Mouse (Mus musculus): Measurements from ENCODE around the gene Exosc5.

Exosc5 gene

DNA sequence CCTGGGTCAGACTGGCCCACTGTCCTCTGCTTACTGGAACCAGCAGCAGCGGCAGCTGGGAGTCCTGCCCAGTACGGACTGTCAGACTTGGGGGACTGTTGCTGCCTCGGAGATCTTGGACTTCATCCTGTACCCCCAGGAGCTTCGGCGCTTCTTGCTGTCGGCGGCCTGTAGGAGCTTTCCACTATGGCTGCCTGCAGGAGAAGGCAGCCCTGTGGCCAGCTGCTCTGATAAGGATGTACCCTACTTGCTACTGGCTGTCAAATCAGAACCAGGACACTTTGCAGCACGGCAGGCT is 30.7 kb upstream of the Exosc5 start:
- in situ Hi-C loops (cut with MboI; ENCODE audit: unreplicated experiment in 2 of 2), result loop anchor here in 1 of 2 experiments (10.0 to 25.0 kb wide), 3 partner anchors 87 to 1834 kb away; partner anchors contain the start of genes Ccdc97 and Sertad3

DNA sequence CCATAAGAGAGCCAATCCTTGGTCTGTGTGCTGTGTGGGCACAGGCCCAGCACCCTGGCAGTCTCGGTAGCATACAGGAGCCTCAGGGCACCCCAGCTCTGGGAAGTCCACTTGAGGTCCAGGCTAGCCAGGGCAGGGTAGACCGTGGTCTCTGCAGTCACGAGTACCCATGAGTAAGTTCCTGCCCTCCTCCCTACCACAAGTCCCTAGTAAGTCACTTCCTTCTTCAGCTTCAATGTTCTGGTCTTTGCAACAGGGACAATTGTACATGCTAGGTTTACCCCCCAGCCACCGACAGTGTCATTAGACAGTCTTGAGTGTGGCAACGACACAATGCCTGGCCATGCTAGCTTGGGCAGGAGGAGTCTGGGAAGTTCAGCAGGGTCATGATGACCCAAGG is 26.3 kb upstream of the Exosc5 start:
- in situ Hi-C loops (cut with MboI; ENCODE audit: unreplicated experiment in 2 of 2), result loop anchor here in 1 of 2 experiments (25.0 kb wide), 2 partner anchors 1070 to 1830 kb away; partner anchors contain the start of gene Sertad3

DNA sequence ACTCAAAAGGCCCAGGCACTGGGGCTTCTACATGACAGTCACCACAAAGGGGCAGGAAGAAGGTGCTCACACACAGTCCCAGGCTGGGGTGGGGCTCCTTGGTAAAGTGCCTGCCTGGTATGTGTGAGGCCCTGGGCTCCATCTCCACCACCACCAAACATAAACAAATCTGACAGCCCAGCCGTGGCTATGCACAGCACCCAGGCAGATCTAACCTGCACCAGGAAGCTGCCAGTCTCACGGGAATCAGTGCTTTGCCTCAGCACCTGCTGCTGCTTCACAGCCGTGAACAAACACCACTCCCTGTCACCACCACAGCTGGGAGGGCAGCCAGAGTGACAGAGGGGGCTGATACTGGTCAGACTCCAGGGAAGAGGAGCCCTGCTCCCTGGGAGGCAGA is 22.6 kb upstream of the Exosc5 start:
- in situ Hi-C loops (cut with MboI; ENCODE audit: unreplicated experiment in 2 of 2), result loop anchor here in 1 of 2 experiments (25.0 kb wide), 2 partner anchors 1074 to 1826 kb away; partner anchors contain the start of gene Sertad3

DNA sequence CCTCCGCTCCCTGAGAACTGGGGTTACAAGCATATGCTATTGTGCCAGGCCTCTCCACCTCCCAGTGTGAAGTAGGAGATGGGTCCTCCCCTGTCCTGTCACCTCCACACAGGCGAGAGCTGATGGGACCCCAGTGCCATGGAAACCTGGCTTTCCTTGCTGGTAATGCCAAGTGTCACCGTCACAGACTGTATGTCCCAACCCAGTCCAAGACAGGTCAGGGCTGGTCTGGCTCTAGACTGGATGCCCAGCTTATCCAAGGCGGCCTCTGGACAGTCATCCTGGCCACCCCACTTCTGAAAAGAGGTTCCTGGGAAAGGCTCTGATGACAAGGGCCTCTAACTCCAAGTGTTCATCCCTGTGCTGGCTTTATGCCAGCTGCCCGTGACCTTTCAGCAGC is 21.9 kb upstream of the Exosc5 start:
- in situ Hi-C loops (cut with MboI; ENCODE audit: unreplicated experiment in 2 of 2), result loop anchor here in 1 of 2 experiments (25.0 kb wide), 2 partner anchors 1075 to 1825 kb away; partner anchors contain the start of gene Sertad3

DNA sequence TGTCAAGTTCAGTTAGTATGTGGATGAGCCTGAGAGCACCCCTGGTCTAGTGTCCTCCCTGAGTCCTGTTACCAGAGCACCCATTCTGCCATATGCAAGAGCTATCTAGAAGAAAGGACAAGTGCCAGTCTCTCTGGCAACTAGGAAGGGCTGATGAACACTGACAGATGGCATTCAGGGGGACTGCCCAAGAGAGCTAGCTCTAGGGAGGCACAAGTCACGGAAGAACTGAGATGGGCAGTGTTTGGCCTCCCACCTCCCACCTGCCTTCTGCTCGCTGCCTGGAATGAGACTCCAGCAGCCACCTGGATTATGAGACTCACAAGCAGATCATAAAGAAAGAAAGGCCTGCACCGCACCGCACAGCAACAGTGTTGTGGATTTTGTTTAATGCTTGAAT is 19.2 kb upstream of the Exosc5 start:
- in situ Hi-C loops (cut with MboI; ENCODE audit: unreplicated experiment in 2 of 2), result loop anchor here in 1 of 2 experiments (25.0 kb wide), 2 partner anchors 1077 to 1823 kb away; partner anchors contain the start of gene Sertad3

DNA sequence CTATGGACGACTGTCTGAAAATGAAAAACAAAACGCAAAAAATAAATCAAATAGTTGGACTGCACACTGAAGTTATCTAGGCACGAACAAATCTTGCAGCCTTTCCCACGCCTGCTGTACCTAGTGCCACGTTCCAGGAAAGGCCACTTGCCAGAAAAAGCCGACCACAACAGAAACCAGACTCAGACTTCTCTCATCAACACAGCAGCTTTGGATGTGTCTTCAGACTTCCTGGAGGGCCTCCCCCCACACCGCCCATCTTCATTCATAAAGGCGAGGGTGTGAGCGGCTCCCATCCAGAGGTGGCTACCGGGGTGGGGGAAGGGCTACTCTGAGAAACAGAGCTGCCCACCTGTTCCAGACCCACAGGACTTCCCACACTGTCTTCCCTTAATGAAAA is 14.8 kb upstream of the Exosc5 start:
- in situ Hi-C loops (cut with MboI; ENCODE audit: unreplicated experiment in 2 of 2), result loop anchor here in 1 of 2 experiments (25.0 kb wide), 2 partner anchors 1082 to 1818 kb away; partner anchors contain the start of gene Sertad3

DNA sequence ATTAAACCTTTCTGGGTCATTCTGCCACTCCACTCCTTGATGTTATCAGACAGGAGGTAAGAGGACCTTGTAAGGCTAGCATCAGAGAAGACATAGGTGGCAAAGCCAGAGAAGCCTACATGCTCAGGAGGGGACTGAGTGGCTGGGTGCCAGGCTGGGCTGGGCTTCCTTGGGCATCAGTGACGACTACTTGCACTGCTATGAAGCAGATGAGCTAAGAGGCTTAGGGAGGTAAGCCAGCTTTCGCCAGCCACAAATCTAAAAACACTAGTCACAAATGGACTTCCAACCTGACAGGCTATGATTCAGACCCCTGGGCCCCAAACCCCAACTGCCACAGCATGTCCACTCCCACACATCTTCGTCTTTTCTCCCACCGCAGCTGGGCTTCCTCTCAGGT is 14.3 kb upstream of the Exosc5 start:
- in situ Hi-C loops (cut with MboI; ENCODE audit: unreplicated experiment in 2 of 2), result loop anchor here in 1 of 2 experiments (25.0 kb wide), 2 partner anchors 1082 to 1818 kb away; partner anchors contain the start of gene Sertad3

DNA sequence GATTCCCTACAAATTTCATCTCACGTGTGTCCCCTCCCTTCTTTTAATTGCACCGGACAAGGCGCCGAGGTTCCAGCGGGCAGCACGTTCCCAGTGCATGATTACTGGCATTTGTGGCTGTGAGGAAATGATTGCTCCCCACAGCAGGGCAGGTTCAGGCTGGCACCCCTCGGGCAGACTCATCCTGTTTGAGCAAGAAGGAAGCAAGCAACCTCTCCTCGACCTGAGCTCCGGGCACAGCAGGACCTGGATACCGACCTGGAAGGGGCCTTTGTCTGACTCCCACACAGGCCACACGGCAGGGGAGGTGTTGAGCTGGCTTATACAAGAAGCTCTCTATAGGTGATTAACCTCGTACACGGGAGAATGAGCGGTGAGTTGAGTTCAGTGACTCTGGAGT is 13.9 kb upstream of the Exosc5 start:
- in situ Hi-C loops (cut with MboI; ENCODE audit: unreplicated experiment in 2 of 2), result loop anchor here in 1 of 2 experiments (25.0 kb wide), 2 partner anchors 1083 to 1817 kb away; partner anchors contain the start of gene Sertad3

DNA sequence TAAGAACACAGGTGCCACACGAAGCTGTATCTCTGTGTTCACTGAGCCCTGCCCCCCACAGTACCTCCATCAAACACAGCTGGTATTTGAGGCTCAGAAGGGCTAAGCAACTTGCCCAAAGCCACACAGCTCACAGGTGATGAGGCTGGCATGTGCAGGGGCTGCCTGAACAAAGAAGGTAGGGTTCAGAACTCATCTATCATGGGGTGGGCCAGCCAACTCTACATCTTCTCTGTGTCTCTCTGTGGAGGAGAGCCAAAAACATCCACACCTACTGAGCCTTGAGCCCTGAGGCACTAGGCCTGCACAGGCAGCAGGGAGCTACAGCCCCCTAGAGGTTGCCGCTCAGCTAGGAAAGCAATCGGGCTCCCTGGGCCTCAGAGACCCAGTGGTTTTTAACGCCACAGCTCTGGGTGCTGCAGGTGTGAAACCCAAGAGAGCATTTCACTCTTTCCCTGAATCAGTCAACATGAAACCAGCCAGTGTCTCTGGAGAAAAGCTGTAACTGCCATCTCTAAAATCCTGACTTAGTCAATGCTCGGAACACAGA is 11.3 kb upstream of the Exosc5 start:
- in situ Hi-C loops (cut with MboI; ENCODE audit: unreplicated experiment in 2 of 2), result loop anchor here in 1 of 2 experiments (25.0 kb wide), 2 partner anchors 1085 to 1815 kb away; partner anchors contain the start of gene Sertad3

DNA sequence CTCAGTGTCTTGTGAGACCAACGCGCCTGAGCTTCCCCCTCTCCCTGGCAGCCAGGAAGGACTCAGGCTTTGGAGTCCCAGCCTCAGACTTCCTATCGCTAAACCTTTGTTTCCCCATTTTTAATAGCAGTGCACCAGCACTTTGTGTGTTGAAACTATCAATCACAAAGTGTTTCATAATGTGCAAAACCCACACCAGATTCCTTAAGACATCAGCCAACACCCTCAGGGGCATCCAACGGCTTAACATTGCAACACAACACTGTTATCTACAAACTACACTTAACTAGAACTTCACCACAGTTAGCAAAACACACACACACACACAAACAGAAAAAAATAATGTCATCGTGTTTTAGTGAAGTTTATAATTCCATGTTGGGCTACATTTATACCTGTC is 9.1 kb upstream of the Exosc5 start:
- in situ Hi-C loops (cut with MboI; ENCODE audit: unreplicated experiment in 2 of 2), result loop anchor here (5.0 to 25.0 kb wide), 5 partner anchors 37 to 1812 kb away; partner anchors contain the start of genes Tgfb1 (in 2 of the 2) and Sertad3 (in 1 of the 2)

DNA sequence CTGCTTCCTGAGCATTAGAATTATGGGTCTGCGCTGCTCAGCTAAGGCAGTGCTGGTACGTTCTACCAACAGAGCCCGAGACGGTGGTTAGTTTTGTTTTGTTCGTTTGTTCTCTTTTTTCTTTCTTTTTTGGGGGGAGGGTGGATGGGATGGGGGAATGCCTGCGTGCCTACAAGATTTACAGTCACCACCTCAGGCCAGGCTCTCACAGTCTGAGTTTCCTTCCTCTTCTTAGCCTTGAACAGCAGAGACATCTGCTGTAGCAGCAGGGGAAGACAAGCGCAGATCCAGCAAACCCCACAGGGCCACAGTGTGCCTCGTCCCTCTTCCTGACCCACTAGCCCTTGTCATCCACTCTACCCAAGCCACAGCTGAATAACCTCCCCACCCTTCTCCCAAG is 7.7 kb upstream of the Exosc5 start:
- in situ Hi-C loops (cut with MboI; ENCODE audit: unreplicated experiment in 2 of 2), result loop anchor here (5.0 to 10.0 kb wide), 3 partner anchors 36 to 226 kb away; partner anchors contain the start of gene Tgfb1 (in 2 of the 2)

DNA sequence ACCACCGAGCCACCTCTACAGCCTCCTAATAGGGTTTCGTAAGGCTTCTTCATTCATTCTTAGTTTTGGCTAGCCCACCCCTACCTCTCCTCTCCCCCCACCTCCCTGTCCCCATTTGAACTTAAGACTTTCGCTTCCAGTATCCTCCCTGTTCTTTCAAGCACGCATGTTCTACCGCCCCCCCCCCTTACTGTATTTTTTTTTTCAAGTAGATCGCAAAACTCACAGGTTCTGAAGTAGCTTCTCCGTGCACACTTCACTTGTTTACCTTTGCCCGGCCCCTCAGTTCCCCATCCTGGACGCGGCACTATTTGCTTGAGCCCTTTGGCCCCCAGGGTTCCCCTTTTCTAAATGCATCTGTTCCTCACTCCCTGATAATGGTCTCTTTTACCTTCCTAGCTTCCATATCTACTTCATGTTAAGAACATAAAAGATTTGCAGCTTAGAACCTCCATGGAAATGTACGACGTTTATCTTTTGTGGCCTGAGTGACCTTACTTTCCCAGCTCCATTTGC is 6.7 kb upstream of the Exosc5 start:
- in situ Hi-C loops (cut with MboI; ENCODE audit: unreplicated experiment in 2 of 2), result loop anchor here (5.0 to 10.0 kb wide), 3 partner anchors 35 to 228 kb away; partner anchors contain the start of gene Tgfb1 (in 2 of the 2)

DNA sequence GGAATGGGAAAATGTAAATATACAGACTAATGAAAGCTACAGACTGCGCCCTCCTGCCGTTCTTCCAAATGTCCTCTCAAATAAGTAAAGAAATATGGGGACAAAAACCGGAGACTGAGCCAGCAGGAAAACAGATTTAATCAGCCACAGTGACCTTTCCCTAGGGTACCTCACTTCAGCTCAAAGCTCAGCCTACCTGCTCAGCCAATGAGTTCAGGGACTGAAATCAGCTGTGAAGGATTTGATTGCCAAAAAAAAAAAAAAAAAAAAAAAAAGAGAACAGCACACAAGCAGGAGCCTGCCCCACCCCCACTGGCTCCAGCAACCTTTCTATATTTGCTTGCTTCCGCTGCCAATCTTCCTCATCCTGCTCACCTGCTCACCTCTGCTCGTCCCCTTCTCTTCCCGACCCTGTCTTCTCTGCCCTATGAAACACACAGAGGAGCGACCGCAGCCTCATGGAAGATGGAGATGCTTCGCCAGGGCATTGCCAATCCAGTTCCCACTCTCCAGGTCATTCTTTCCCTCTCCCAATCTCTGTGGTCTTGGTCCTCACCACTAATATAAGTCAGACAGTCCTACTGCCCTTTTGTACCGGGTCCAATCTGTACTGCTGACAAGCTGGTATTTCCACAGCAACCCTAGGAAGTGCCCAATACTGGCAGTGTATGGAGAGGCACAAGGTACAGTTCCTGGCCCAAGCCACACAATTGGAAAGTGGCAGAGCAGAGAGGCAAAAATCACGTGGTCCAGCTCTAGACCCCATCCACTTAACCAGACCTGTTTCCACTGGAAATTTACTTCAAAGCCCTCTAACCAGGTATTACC is 3.1 kb upstream of the Exosc5 start:
- in situ Hi-C loops (cut with MboI; ENCODE audit: unreplicated experiment in 2 of 2), result loop anchor here (5.0 to 10.0 kb wide), 3 partner anchors 34 to 231 kb away; no protein-coding TSS in a partner anchor

DNA sequence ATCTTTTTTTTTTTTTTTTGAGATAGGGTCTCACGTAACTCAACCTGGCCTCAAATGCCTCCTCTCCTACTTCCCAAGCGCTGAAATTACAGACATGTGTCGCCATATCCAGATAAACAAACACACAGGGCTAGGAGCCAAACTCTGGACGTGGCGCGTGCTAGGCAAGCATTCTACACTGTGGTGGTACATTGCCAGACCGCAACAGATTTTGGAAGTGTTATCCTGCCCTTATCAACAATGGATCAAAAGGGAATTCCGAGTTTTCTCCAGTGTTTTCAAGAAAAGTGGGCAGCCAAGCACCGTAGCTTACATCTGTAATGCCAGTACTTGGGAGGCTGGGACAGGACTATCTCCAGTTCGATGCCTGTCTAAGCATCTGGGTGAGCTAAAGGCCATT is 1.2 kb upstream of the Exosc5 start:
- in situ Hi-C loops (cut with MboI; ENCODE audit: unreplicated experiment in 2 of 2), result loop anchor here (5.0 to 10.0 kb wide), 3 partner anchors 35 to 233 kb away; no protein-coding TSS in a partner anchor

DNA sequence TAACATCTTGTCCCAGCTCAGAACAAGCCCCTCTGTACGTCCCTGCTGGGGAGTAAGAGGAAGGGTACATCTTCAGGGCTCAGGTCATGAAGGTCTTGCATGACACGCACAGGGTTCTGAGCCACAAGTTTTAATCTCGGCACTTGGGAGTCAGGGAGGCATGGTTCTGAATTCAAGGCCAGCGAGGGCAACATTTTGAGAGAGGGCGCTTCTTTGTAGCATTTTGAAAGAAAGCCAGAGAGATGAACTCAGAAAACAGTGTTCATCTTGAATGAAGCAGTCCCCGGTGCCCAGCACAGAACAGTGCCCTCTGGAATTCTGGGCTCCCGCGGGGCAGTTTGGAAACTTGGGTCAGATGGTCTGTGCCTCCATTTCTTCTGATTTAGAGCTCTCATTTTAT is 7.4 kb downstream of the Exosc5 start:
- in situ Hi-C loops (cut with MboI; ENCODE audit: unreplicated experiment in 2 of 2), result no loop called here

DNA sequence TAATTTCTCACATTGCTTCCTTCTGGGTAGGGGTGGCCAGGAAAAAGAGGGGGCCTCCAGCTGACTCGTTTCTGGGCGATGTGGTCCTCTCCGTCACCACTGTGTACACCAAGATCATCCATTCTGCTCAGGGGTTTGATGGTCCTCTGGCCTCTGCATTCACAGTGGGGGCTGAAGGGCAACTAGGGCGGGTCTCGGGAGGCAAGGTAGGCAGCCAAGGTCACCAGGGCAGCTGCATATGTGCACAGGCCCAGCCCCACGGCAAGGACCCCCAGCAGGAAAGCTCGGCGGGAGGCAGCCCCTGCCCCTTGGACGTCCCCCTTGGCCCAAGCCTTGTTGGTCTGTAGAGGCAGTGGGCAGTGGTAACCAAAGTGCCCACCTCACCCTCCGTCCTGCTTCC is 10.2 kb downstream of the Exosc5 start:
- in situ Hi-C loops (cut with MboI; ENCODE audit: unreplicated experiment in 2 of 2), result no loop called here

DNA sequence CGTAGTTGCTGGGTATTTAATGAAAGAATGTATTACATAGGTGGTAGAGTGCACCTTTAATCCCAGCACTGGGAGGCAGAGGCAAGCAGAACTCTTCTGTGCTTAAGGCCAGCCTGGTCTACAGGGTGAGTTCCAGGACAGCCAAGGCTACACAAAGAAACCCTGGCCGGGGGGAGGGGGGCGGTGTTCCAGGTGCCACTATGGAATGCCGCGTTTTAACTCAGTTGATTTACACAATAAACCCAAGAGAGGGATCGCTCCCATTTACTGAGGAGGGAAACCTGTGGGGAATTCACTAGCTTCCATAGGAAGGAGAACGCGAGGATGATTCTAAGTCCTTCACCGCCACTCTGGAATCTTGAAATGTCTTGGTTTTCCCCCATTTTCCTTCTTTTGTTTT is 10.7 kb downstream of the Exosc5 start:
- in situ Hi-C loops (cut with MboI; ENCODE audit: unreplicated experiment in 2 of 2), result no loop called here

DNA sequence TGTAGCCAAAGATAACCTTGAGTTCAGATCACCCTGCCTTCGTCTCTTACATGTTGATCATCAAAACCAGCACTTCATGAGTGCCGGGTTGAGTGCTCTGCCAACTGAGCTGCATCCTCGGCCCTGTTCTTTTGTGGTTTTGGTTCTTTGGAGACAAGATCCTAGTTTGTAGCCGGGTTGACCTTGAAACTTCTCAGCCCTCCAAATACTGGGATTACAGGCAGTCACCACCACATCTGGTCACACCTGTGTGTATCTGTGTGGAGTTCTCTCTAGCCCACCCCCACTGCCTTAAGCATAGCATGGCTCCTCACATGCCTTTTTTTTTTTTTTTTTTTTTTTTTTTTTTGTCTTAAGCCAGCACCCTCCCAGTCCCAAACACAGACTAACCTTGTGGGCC is 11.1 kb downstream of the Exosc5 start:
- in situ Hi-C loops (cut with MboI; ENCODE audit: unreplicated experiment in 2 of 2), result no loop called here

DNA sequence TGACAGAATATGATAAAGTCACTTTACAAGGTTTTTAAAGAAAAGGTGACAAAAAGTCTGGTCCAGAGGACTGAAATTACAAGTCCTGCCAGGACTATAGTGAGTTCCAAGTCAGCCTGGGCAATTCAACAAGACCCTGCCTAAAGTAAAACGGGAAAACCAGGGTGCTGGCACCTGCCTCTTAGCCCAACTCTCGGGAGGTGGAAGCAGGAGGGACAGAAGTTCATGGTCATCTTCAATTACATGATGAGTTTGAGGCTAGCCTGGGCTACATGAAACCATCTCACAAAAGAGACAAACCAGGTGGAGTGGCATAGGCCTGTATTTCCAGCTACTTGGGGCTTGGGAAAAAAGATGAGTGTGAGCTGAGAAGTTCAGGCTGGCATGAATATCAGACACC is 12.7 kb downstream of the Exosc5 start:
- in situ Hi-C loops (cut with MboI; ENCODE audit: unreplicated experiment in 2 of 2), result no loop called here

DNA sequence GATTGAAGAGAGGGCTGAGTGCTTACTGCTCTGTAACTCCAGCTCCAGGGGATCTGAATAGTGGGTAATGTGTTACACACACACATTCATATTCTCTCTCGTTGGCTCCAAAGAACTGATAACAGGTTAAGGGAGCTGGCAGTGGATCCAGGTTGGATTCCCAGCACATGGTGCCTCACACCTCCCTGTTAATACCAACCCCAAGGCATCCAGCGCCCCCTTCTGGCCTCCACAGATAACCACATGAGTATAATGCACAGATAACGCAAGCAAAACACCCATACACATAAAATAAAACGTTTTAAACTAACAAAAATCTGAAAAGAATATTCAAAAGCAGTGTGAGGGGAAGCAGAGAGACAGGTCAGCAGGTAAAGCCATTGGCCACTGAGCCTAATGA is 13.5 kb downstream of the Exosc5 start:
- in situ Hi-C loops (cut with MboI; ENCODE audit: unreplicated experiment in 2 of 2), result no loop called here

DNA sequence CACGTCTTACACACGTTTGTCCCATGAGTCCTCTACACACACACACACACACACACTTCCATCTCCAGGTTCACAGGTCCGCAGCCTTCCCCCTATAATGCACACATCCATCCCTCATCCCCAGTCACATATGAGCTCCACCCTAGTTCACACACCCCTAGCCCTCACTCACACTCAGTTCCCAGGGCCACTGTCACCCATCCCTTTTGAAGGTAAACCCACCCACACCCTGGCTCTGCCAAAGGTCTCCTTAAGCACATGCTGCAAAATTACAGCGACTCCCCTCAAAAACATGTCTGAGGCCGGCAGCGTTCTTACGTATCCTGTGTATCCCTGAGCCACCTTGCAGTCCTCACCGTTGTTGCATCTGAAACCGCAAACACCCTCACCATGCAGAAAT is 15.3 kb downstream of the Exosc5 start:
- in situ Hi-C loops (cut with MboI; ENCODE audit: unreplicated experiment in 2 of 2), result no loop called here

Data from v-Abl transformed pro-B cells (cell line).